Mouse (Mus musculus) gastrocnemius, postnatal 36 days (tissue): ENCODE measurements around the gene Exoc4. TPM values are rescaled to one million over a fixed set of nuclear protein-coding genes. Genes with fewer than 3 reads are reported as not detected.

Source experiments
- DNase-seq, 2 experiments: peaks; one replicate each; pipeline ENCODE4 v3.0.0; 2022
- intact Hi-C: fragments of 180-260 bp; cut with DNase I; formaldehyde crosslinking; loops from one replicate; pipeline ENCODE4 v1.15.1; 2025
- total RNA-seq, 2 experiments: library from RNA; stranded (reverse); gene quantifications; 2 replicates each; pipeline ENCODE4 v1.2.3; 2021

Exoc4 gene
- total RNA-seq, 2 experiments from 2014 or later = 41.7 to 44.2 TPM

DNA sequence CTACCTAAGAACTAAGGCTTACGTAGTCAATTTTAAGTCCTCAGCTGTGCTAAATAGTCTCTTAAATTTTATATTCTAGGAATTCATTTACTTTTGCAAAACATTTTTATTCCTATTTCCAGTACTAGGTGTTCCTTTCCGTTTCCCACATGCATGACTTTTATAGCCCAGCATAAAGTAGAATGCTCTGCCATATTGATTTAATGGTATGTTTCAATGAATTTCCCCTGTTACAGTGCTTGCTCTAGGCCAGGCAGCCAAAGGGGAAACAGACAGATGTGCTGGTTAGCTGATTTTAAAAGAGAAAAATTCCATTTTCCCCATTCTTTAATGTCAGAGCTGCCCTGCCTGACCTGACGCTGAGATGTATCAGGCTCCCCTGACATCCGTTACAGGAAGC is 359.6 kb downstream of the Exoc4 start:
- intact Hi-C loops = no loop called here
- DNase-seq = no peak

- DNase-seq = no peak
- intact Hi-C loops = no loop called here
Observed at GRCm38 (mm10) chr6:33613978-33614377, 365.1 kb downstream of the Exoc4 start.

DNA sequence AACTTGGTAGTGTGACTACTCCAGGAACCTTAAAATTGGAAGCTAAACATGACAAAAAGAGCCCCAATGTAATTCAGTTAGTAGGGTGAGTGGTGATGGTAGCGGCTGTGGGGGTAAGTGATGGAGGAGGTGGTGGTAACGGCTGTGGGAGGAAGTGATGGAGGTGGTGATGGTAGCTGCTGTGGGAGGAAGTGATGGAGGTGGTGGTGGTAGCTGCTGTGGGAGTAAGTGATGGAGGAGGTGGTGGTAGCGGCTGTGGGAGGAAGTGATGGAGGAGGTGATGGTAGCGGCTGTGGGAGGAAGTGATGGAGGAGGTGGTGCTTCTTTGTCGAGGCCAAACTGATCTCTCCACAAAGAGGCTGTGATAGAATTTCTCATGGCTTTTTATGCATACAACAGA is 369.7 kb downstream of the Exoc4 start:
- DNase-seq = no peak

GRCm38 (mm10) chr6:33620701-33621100 is 371.8 kb downstream of the Exoc4 start:
- intact Hi-C loops = no loop called here

More for the DNA sequence above, 369.7 kb downstream of the Exoc4 start:
- intact Hi-C loops = no loop called here

DNA sequence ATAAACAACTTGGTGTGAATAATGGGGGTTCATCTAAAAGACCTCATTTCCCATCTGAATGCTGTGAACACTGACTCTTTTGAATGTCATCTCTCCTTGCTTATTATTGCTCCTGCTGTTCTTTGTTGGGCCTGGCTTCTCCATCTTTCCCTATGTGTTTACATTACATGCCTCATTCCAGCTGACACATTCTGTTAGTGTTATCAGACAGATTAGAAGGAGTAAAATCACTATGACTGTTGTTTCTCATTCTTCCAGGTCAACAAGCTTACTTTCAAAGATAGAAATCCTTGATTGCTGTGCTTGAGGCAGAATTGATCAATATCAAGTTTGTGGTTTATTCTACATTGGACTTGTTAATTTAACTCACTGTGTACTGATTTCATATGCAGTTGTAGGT is 377.0 kb downstream of the Exoc4 start:
- DNase-seq = no peak

More at GRCm38 (mm10) chr6:33620701-33621100, 371.8 kb downstream of the Exoc4 start:
- no peak for DNase-seq

GRCm38 (mm10) chr6:33631133-33631532 is 382.2 kb downstream of the Exoc4 start:
- intact Hi-C loops = no loop called here
- DNase-seq = no peak

More for the DNA sequence above, 377.0 kb downstream of the Exoc4 start:
- intact Hi-C loops = no loop called here

DNA sequence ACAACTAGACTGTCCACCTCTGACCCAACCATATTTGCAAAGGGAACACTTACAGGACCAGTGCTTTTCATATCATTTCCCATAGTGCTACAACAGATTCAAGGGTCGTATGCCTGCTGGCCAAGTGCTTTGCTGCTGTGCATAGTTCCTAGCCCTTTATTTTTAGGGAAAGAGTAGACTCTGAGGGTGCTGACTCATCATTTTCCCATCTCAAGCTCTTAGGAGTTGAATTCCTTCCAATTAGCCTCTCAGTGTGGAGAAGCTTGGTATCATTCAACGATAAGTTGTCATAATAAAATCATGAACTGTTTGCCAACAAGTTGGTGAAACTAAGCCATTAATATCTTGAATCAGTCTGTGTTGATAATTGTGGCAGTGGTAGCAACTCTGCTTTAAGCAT is 388.3 kb downstream of the Exoc4 start:
- intact Hi-C loops = no loop called here
- DNase-seq = no peak

DNA sequence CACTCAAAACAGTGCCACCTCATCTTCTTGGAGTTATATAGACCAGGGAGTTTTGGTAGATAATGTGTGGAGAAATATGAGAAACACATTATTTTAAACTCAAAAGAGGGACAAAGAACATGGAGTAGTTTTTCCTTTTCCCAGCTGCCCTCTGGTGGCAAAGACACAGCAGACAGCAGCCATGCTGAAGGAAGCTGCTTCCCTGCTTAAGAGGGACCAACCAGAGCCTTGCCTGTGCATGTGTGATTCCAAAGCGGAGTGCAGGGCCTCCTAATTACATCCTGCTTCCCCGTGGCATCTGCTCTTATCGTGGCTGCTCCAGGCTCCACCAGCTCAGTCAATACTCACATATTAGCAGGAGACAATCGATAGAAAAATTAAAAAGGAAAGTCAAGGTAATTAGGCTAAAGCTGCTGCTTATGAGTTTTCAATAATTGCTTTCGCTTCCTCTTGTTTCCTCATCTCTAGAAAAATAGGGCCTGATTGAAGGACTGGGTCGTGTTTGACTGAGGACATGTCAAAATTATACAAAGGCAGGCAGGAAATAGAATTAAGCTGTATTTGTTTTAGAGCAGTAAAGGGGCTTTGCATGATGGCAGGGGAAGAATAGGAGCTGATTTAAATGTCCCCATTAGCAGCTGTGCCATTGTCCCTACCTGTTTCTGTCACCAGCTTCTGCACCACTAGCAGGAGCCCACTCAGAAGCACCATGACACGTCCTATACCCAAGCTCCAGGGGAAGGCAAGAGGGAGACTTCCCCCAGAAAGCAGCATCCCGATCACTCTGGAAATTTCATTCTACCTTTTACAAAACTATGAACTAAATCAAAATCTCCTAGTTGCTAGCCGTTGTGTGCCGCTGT is 433.1 kb downstream of the Exoc4 start:
- no peak for DNase-seq
- intact Hi-C loops = no loop called here

GRCm38 (mm10) chr6:33683533-33683932 is 434.6 kb downstream of the Exoc4 start:
- intact Hi-C loops = no loop called here

DNA sequence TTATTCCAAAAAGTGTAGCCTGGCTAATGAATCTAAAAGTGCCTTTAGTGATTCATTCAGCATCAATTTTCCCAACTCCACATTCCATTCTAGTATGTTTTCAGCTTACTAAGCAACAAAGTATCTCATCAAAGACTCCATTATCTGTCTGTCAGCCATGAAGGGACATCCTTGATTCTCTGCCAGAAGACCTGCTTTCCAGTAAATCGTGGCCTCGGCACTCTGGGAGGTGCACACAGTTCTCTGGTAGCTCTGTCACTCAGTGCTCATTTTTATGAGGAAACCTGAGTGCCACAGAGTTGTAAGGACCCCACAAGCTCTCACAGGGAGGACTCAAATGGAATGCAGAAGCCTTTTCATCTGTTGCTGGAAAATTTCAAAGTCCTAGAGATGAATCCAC is 436.4 kb downstream of the Exoc4 start:
- intact Hi-C loops = no loop called here
- no peak for DNase-seq

More at GRCm38 (mm10) chr6:33683533-33683932, 434.6 kb downstream of the Exoc4 start:
- no peak for DNase-seq

- no peak for DNase-seq
- intact Hi-C loops = no loop called here
Observed at GRCm38 (mm10) chr6:33690601-33691000, 441.7 kb downstream of the Exoc4 start.

DNA sequence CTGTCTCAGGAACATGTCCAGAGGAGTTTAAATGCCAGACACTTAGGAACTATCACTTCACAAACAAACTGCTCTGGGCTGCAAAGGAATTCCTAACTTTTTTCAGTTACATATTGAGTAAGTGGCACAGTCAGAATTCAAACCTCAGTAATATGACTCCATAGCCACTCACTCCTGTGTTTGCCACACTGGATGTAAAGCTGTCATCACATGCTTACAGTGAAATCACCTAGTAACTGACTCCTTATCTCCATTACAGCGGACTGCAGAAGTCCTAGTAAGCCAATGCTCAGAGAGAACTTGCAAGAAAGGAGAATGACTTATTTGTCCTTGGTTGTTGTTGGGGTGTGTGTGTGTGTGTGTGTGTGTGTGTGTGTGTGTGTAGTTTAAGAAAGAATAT is 448.1 kb downstream of the Exoc4 start:
- intact Hi-C loops = no loop called here
- no peak for DNase-seq

DNA sequence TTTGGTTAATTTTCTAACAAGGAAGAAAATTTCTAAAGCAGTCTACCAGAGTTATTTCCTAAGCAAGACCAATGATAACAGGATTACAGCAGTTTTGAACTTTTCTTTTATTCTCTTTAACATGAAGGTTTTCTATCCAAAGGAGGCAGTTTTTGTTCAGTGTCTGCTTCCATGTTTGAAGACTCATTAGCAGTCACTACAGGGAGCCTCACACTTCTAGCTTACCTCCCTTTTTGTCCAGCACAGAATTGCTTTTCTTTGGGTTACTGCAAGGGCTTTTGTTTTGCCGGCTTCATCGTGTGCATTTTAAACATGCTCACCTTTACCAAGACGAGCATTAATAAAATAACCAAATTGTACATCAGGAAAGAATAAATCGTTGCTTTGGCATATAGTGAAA is 460.0 kb downstream of the Exoc4 start:
- intact Hi-C loops = no loop called here
- no peak for DNase-seq

DNA sequence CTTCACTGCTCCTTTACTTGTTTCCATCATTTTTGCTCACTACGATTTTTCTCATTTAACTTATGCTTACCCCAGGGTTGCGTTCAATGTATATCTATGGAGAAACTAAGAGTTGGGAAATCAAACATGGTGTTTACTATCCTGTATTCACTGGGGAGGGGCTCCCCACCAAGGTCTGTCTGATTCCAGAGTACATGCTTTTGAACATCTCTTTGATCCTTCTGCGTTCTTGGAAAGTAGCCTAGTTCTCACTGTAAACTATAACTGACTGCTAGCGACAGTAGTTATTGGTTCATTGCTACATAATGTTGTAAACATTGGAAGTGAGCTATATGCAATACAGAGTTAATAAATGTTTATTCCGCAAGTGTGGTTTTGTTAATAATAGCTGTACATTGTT is 460.5 kb downstream of the Exoc4 start:
- DNase-seq = no peak
- intact Hi-C loops = no loop called here

- DNase-seq = no peak
- intact Hi-C loops = no loop called here
Observed at GRCm38 (mm10) chr6:33711742-33712141, 462.9 kb downstream of the Exoc4 start.

DNA sequence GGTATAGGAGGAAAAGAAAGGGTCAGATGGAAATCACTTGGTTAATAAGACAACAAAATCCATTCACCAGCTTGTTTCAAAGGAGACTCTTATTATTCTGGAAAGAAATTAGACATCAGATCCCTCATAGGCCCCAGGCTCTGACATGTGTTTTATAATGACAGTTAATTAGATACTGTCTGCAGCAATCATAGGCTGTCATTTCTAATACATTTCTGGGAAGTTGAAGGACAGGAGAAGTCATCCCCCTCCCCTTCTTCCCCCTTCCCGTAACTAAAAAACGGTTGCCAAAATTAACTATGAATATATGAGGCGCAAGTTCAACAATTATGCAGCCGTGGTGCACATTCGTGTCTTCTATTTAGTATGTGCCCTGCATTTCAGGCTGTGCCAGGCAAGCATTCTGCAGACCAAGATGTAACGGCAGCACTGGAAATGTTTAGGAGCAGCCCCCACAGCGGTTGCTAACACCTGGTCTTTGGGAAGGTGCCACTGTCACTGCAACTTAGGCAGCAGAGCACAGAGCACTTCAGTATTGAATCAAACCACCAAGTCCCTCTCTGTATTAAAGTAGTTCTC is 463.7 kb downstream of the Exoc4 start:
- intact Hi-C loops = no loop called here
- DNase-seq = no peak

DNA sequence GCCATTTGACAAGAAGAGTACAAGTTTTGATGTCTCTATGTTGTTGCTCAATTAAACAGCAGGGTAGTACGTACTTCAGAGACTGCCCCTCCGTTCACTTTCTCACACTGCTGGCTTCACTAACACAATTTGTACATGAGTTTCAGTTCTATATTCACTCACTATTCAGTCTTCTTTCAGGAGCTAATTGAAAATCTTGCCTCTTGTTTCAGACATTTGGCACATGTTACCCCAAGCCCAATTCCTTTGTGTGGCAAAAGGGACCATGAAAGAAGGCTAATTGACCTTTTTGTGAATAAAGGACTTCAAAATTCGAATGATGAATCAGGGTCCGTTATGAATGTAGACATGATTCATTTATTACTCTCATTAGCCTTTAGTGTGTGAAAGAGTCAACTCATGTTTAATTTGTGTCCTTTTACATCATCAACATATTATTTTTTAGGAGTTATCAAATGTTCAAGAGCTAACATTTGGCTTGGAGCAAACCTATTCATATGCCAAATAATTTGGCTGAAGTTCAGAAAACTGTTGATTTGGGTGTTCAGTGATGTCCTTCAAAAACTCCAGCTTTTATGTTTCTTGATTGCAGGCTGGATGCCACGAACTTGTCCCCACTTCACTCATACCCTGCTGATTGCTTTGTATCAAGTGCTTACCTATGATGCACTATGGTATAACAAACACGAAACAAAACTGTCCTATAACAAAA is 467.5 kb downstream of the Exoc4 start:
- no peak for DNase-seq
- intact Hi-C loops = no loop called here

DNA sequence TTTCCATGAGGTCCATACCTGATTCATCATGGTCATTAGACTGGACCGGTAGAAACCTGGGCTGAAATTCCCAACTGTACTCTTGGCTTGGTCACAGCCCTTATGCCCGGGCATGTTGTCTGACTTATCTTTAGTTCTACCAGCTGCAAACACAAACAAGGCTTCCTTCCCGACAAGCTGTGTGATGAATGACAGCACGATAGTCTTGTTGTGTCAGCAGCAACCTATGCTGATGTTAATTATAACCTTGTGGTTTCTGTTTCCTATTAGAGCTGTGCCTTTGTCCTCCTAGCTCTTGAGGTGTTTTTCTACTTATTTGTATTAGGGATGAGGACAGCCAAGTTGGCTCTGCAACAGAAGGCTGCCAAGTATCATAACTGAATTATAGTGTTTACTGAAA is 472.3 kb downstream of the Exoc4 start:
- intact Hi-C loops = no loop called here
- DNase-seq = no peak

- intact Hi-C loops = no loop called here
- no peak for DNase-seq
Observed at GRCm38 (mm10) chr6:33722811-33723210, 473.9 kb downstream of the Exoc4 start.

DNA sequence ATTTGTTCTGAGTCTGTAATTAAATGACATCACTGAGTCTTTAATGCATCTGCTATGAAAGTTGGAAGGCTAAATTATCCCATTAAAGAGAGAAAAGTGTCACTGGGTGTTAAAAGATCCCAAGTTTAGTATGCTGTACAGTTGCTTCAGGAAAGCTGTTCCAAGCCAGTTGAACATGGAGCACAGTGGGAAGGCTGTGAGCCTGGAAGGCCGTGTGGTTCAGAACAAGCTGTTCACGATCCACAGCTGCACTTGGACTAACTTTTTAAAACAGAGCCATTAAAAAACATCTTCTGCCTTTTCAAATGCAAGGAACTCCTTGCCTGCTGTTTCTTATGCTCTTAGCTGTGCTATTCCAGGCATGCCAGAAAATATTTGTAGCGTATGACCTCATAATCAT is 475.7 kb downstream of the Exoc4 start:
- no peak for DNase-seq
- intact Hi-C loops = no loop called here

GRCm38 (mm10) chr6:33727271-33727670 is 478.4 kb downstream of the Exoc4 start:
- intact Hi-C loops = no loop called here

More at GRCm38 (mm10) chr6:33727271-33727670, 478.4 kb downstream of the Exoc4 start:
- DNase-seq = no peak
